In the genomic region with DNA sequence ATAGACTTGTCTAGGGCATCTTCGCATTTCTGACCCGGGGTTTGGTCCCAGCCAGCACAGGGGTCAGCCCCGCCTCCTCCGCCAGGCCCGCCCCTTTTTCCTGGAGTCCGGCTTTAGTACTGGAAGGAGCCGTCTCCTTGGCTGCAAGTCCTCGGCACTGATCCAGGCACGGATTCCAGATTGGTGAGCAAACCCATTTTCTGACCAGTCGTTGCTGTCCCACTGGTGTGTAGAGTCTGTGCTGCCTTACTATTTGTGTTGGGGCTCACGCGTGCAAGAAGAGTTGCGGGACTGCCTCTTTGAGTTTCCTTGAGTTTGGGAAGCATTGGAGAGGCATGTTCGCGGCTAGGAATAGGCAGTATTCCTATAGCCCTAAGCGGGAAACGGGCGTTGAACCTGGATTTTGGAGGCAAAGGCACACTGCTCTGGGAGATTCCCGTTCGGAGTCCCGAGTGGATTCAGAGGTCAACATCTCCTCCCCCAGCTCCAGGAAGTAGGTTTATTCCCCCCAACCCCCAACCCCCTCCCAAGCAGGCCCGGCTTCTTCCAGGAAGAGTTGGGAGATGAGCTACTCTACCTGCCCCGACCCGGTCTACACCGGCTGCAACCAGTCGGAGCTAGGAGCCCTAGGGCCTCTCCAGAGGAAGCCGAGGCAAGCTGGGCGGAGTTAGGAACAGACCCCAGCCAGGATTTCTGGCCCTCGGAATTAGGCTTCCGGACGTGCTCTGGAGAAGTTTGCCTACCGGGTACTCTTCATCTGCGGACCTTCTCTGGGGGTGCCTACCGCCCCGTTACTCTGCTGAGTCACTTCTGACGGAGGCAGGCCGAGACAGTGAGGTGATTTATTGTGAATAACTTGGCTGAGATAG, we compare ENCODE assay signal across 8 mouse cellular contexts. TPM values are rescaled to one million over a fixed set of nuclear protein-coding genes. Genes with fewer than 3 reads are reported as not detected.
DNase-seq lines count a peak whose midpoint lies in the region; ATAC-seq lines count a peak whose summit lies in the region.

A gene (plus strand): TSS at position 93 of the 869 bp plus-strand sequence.

- peak; percentile 87 for ATAC-seq in heart, embryonic 15.5 days (replicated peaks; ENCODE audit: insufficient number of reproducible peaks, insufficient read depth, low FRiP score, low read depth)

- 1% methylated on average over 37 of the region's 37 CpGs for WGBS in heart, embryonic 15.5 days

- peaks cover 11% of the 10 kb centered on the region; the same call in 1 of the 2 replicates for H3K4me1 ChIP-seq in heart, embryonic 15.5 days (replicated peaks)

- peak within 1 kb of the TSS; percentile 80 for H3K4me2 ChIP-seq in heart, embryonic 15.5 days

- H3K4me3 ChIP-seq in heart, embryonic 15.5 days: peak within 1 kb of the TSS; percentile 59

- peak; percentile 20 for DNase-seq in B cell, adult 2 months
- peak; percentile 91 to 96 for DNase-seq in adrenal gland, adult (ENCODE audit: inconsistent age in 2 of 2, low spot score in 1 of 2)
- peak; percentile 14 for DNase-seq in fat pad, adult 2 months (ENCODE audit: extremely low read depth, low read depth, low spot score)
- DNase-seq in kidney, postnatal 10 days: peak; percentile 86
- peak; percentile 85 for DNase-seq in lung, postnatal 25 days (ENCODE audit: low spot score)
- peak; percentile 75 for DNase-seq in ovary, postnatal 36 days (ENCODE audit: low spot score)
- DNase-seq in layer of hippocampus, postnatal 14 days (ENCODE audit: low spot score in 2 of 2): no peak

- no peaks in the 10 kb centered on the region for H3K9me3 ChIP-seq in heart, embryonic 15.5 days (replicated peaks)

- peak within 1 kb of the TSS; percentile 51 for H3K9ac ChIP-seq in heart, embryonic 15.5 days

- peak within 1 kb of the TSS; percentile 43 for H3K27ac ChIP-seq in heart, embryonic 15.5 days

- H3K27me3 ChIP-seq in heart, embryonic 15.5 days: no peaks in the 10 kb centered on the region

- no peaks in the 10 kb centered on the region for H3K36me3 ChIP-seq in heart, embryonic 15.5 days

RNA-seq across cellular contexts. Expression of the gene that starts here (rescaled TPM):
- polyA plus RNA-seq in heart, embryonic 15.5 days (2015; fragmentation: Nextera tagmentation; extraction: Ambion mirVana): 1.7 and 1.9 TPM in 2 replicates
- total RNA-seq in layer of hippocampus, postnatal 14 days (2021): under 1 TPM; 0.28 to 0.33 TPM

Comparison
In these comparisons a context has a peak if more than half of its experiments do, and no peak if none do; other contexts are left out.
1. DNase-seq: peak in B cell, adult 2 months (2 of 2), adrenal gland, adult (2 of 2), fat pad, adult 2 months (single experiment), kidney, postnatal 10 days (single experiment), lung, postnatal 25 days (single experiment) and ovary, postnatal 36 days (single experiment); none in layer of hippocampus, postnatal 14 days (0 of 2).